Mouse (Mus musculus): ENCODE results near the gene Tbp. TPM values are rescaled to one million over a fixed set of nuclear protein-coding genes. Genes with fewer than 3 reads are reported as not detected.

The Tbp gene
- total and polyA plus RNA-seq, 3 experiments = 38.5 to 490 (median 79.6) TPM

- no peaks in the 10 kb centered on the region for H3K79me2 ChIP-seq (ENCODE audit: control insufficient read depth, insufficient read depth, low read length, poor library complexity)
- H3K9me3 ChIP-seq (replicated peaks; ENCODE audit: insufficient read depth, low read length) = no peaks in the 10 kb centered on the region
- peaks cover 0 to 5% of the 10 kb centered on the region in 2 experiments; a peak in 2 of 4 replicates for H3K4me1 ChIP-seq (ENCODE audit: control insufficient read depth in 1 of 2, insufficient read depth in 2 of 2, low read length in 2 of 2)
- no peaks in the 10 kb centered on the region; a peak in 2 of 4 replicates for H3K36me3 ChIP-seq (ENCODE audit: control insufficient read depth in 1 of 2, insufficient read depth in 2 of 2, low read length in 2 of 2)
- H3K27me3 ChIP-seq (ENCODE audit: control insufficient read depth in 1 of 2, insufficient read depth in 2 of 2, low read length in 2 of 2) = no peaks in the 10 kb centered on the region
- no peak overlapping the region for H3K27ac ChIP-seq (ENCODE audit: control insufficient read depth, low read depth, low read length)
- no peak overlapping the region for H3K4me3 ChIP-seq (ENCODE audit: control insufficient read depth in 1 of 2, insufficient read depth in 1 of 2, low read depth in 2 of 2, low read length in 2 of 2)
- TF ChIP-seq TBP (IDR thresholded peaks at IDR 0.05; ENCODE audit: low read depth, low read length) (no peak), HCFC1 (IDR thresholded peaks at IDR 0.05; ENCODE audit: low read depth, low read length) (no peak), NELFE (IDR thresholded peaks at IDR 0.05; ENCODE audit: low read depth, low read length) (no peak), MAX (IDR thresholded peaks at IDR 0.05; ENCODE audit: low read length) (no peak), CHD1 (IDR thresholded peaks at IDR 0.05; ENCODE audit: low read depth, low read length) (no peak)
- no peak for DNase-seq (ENCODE audit: low read depth, low spot score)
- no peak overlapping the region for H3K9ac ChIP-seq (ENCODE audit: control insufficient read depth, low read depth, low read length, poor library complexity, severe bottlenecking)
Measured at GRCm38 (mm10) chr17:15575056-15575455, 75.4 kb downstream of the Tbp start.

DNA sequence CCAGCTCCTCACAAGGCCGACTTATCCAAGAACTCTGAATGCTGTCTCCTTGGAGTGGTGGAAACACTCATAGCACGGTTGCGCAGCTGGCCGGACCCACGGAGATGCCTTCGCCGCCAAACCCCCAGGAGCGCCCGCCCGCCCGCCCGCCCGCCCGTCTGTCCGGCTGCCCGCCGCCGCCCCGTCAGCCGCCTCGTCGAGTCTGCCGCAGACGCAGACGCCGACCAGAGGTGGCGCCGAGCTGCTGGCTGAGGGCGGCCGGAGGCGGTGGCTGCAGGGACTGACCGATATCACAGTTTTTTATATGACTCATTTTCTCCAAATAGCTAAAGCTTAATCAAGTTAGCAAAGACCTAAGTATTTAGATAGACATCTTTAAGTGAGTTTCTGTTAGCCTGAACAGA lies 77.6 kb downstream of the Tbp start:
- H3K4me1 ChIP-seq (ENCODE audit: control insufficient read depth in 1 of 2, insufficient read depth in 2 of 2, low read length in 2 of 2) = peaks cover 0 to 5% of the 10 kb centered on the region in 2 experiments; a peak in 2 of 4 replicates

More for the DNA sequence above, 77.6 kb downstream of the Tbp start:
- no peak overlapping the region for H3K4me3 ChIP-seq (ENCODE audit: control insufficient read depth in 1 of 2, insufficient read depth in 1 of 2, low read depth in 2 of 2, low read length in 2 of 2)
- no peak overlapping the region for H3K27ac ChIP-seq (ENCODE audit: control insufficient read depth, low read depth, low read length)
- no peak for DNase-seq (ENCODE audit: low read depth, low spot score)
- TF ChIP-seq MAX (IDR thresholded peaks at IDR 0.05; ENCODE audit: low read length) (no peak), MYB (IDR thresholded peaks at IDR 0.05; ENCODE audit: low read depth, low read length) (no peak), MXI1 (IDR thresholded peaks at IDR 0.05; ENCODE audit: low read depth, low read length) (no peak)
- no peaks in the 10 kb centered on the region; a peak in 2 of 4 replicates for H3K36me3 ChIP-seq (ENCODE audit: control insufficient read depth in 1 of 2, insufficient read depth in 2 of 2, low read length in 2 of 2)
- no peaks in the 10 kb centered on the region for H3K27me3 ChIP-seq (ENCODE audit: control insufficient read depth in 1 of 2, insufficient read depth in 2 of 2, low read length in 2 of 2)
- H3K9ac ChIP-seq (ENCODE audit: control insufficient read depth, low read depth, low read length, poor library complexity, severe bottlenecking) = no peak overlapping the region
- no peaks in the 10 kb centered on the region for H3K79me2 ChIP-seq (ENCODE audit: control insufficient read depth, insufficient read depth, low read length, poor library complexity)
- no peaks in the 10 kb centered on the region for H3K9me3 ChIP-seq (replicated peaks; ENCODE audit: insufficient read depth, low read length)

Other genes with a start within 250 kb of the Tbp start
- gene Dll1, start 123.0 kb upstream of the Tbp start, total RNA-seq (2012; rRNA removed) = not detected in 2 replicates
- gene Dll1, start 123.0 kb upstream of the Tbp start, polyA plus RNA-seq (2012; ENCODE audit: insufficient read depth in 1 of 2, insufficient read length in 2 of 2, low read depth in 1 of 2, low replicate concordance in 2 of 2, missing spikeins in 1 of 2) = not detected
- 8.5 and 9.8 TPM in 2 replicates for gene Fam120b, start 103.7 kb upstream of the Tbp start, total RNA-seq (2012; rRNA removed)
- gene Fam120b, start 103.7 kb upstream of the Tbp start, polyA plus RNA-seq (2012; ENCODE audit: insufficient read depth in 1 of 2, insufficient read length in 2 of 2, low read depth in 1 of 2, low replicate concordance in 2 of 2, missing spikeins in 1 of 2) = 10 to 100 TPM in 1 of 2 experiments, not detected in 1; 10.5 TPM
- gene Psmb1, start 137 bp upstream of the Tbp start, total RNA-seq (2012; rRNA removed) = 222 and 230 TPM in 2 replicates
- gene Psmb1, start 137 bp upstream of the Tbp start, polyA plus RNA-seq (2012; ENCODE audit: insufficient read depth in 1 of 2, insufficient read length in 2 of 2, low read depth in 1 of 2, low replicate concordance in 2 of 2, missing spikeins in 1 of 2) = 100 to 1,000 TPM; 200 to 445 TPM
- gene Pdcd2, start 27.4 kb downstream of the Tbp start, total RNA-seq (2012; rRNA removed) = 106 and 109 TPM in 2 replicates
- 100 to 1,000 TPM in 1 of 2 experiments, not detected in 1; 110 TPM for gene Pdcd2, start 27.4 kb downstream of the Tbp start, polyA plus RNA-seq (2012; ENCODE audit: insufficient read depth in 1 of 2, insufficient read length in 2 of 2, low read depth in 1 of 2, low replicate concordance in 2 of 2, missing spikeins in 1 of 2)
- 1.6 and 2.2 TPM in 2 replicates for gene Prdm9, start 64.5 kb downstream of the Tbp start, total RNA-seq (2012; rRNA removed)
- 10 to 100 TPM in 1 of 2 experiments, 1 to 10 TPM in 1; 3.5 to 42.2 TPM for gene Prdm9, start 64.5 kb downstream of the Tbp start, polyA plus RNA-seq (2012; ENCODE audit: insufficient read depth in 1 of 2, insufficient read length in 2 of 2, low read depth in 1 of 2, low replicate concordance in 2 of 2, missing spikeins in 1 of 2)
- 31.1 and 32.5 TPM in 2 replicates for gene Chd1, start 205.1 kb downstream of the Tbp start, total RNA-seq (2012; rRNA removed)
- gene Chd1, start 205.1 kb downstream of the Tbp start, polyA plus RNA-seq (2012; ENCODE audit: insufficient read depth in 1 of 2, insufficient read length in 2 of 2, low read depth in 1 of 2, low replicate concordance in 2 of 2, missing spikeins in 1 of 2) = 100 to 1,000 TPM in 1 of 2 experiments, 10 to 100 TPM in 1; 48.8 to 164 TPM